Mouse (Mus musculus): ENCODE measurements around the gene Kcnd1. TPM values are rescaled to one million over a fixed set of nuclear protein-coding genes. Genes with fewer than 3 reads are reported as not detected.
A peak's percentile ranks its signal among the peaks of the same experiment; 100 is the strongest.

Gene Kcnd1
- polyA plus RNA-seq, 1 experiment from 2014 or later, result 0.86 TPM

GRCm38 (mm10) chrX:7868506-7868905, 46.4 kb downstream of the Kcnd1 start:
- no peak for ATAC-seq (ENCODE audit: low FRiP score)

GRCm38 (mm10) chrX:7869826-7870225, 47.7 kb downstream of the Kcnd1 start:
- Histone ChIP-seq H3K36me3 (ENCODE audit: control insufficient read depth, insufficient read depth, low read length) (no peaks in the 10 kb centered on the region), H3K27me3 (ENCODE audit: control insufficient read depth, insufficient read depth, low read length) (no peaks in the 10 kb centered on the region), H3K9me3 (ENCODE audit: control insufficient read depth, low read length) (no peaks in the 10 kb centered on the region), H3K27ac (ENCODE audit: low read depth, low read length) (no peak overlapping the region), H3K4me2 (no peak overlapping the region), H3K4me1 (ENCODE audit: control insufficient read depth, insufficient read depth, low read length) (peaks cover 3% of the 10 kb centered on the region; the same call in 1 of the 2 replicates), H3K9ac (ENCODE audit: low read length) (no peak overlapping the region), H3K4me3 (ENCODE audit: low read depth, low read length) (no peak overlapping the region)
- DNase-seq (ENCODE audit: low spot score, missing footprints) (no peak), ATAC-seq (ENCODE audit: low FRiP score) (0 out of 2 replicates have a peak, but pooled peaks have one; percentile 44)
- WGBS, result 23% methylated on average over 3 of the region's 3 CpGs

More at GRCm38 (mm10) chrX:7868506-7868905, 46.4 kb downstream of the Kcnd1 start:
- H3K4me3 ChIP-seq (ENCODE audit: low read depth, low read length), result no peak overlapping the region
- no peak overlapping the region for H3K27ac ChIP-seq (ENCODE audit: low read depth, low read length)
- H3K27me3 ChIP-seq (ENCODE audit: control insufficient read depth, insufficient read depth, low read length), result no peaks in the 10 kb centered on the region
- DNase-seq (ENCODE audit: low spot score, missing footprints), result no peak
- H3K9me3 ChIP-seq (ENCODE audit: control insufficient read depth, low read length), result no peaks in the 10 kb centered on the region
- H3K36me3 ChIP-seq (ENCODE audit: control insufficient read depth, insufficient read depth, low read length), result no peaks in the 10 kb centered on the region
- H3K4me2 ChIP-seq, result no peak overlapping the region
- WGBS, result 43% methylated on average over 2 of the region's 2 CpGs
- H3K4me1 ChIP-seq (ENCODE audit: control insufficient read depth, insufficient read depth, low read length), result peaks cover 3% of the 10 kb centered on the region; the same call in 1 of the 2 replicates
- no peak overlapping the region for H3K9ac ChIP-seq (ENCODE audit: low read length)

DNA sequence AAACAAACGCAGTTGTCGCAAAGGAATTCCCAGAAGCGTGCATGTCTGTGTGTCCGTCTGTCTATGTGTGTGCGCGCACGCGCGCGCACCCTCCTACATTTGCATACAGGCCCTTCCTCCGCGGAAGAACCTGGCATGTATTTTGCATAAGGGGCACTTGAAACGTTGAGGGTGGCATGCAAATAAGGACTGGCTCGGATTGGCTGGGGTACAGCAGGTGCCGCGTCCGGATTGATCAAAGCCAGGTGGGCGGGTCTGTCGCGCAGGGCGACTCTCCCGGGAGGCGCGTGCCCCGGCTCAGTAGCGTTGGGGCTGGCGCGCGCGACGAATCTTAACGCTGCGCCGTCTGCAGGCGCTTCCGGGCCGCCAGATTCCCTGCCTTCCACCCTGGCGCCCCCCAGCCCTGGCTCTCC, 55.9 kb downstream of the Kcnd1 start, which contains the start of gene Pim2:
Pim2 (plus strand) TSS at position 256 of the 413 bp plus-strand sequence.
- H3K4me1 ChIP-seq (ENCODE audit: control insufficient read depth, insufficient read depth, low read length), result peaks cover 7% of the 10 kb centered on the region; the same call in 1 of the 2 replicates
- H3K9me3 ChIP-seq (ENCODE audit: control insufficient read depth, low read length), result no peaks in the 10 kb centered on the region
- DNase-seq (ENCODE audit: low spot score, missing footprints) (peak; percentile 94), ATAC-seq (ENCODE audit: low FRiP score) (peak; percentile 87)
- H3K36me3 ChIP-seq (ENCODE audit: control insufficient read depth, insufficient read depth, low read length), result no peaks in the 10 kb centered on the region
- 11% methylated on average over 35 of the region's 38 CpGs for WGBS
- no peak within 1 kb of the TSS for H3K27ac ChIP-seq (ENCODE audit: low read depth, low read length)
- H3K9ac ChIP-seq (ENCODE audit: low read length), result peak within 1 kb of the TSS; percentile 50; the same call in 1 of the 2 replicates
- H3K4me3 ChIP-seq (ENCODE audit: low read depth, low read length), result peak within 1 kb of the TSS; percentile 42
- no peaks in the 10 kb centered on the region for H3K27me3 ChIP-seq (ENCODE audit: control insufficient read depth, insufficient read depth, low read length)
- H3K4me2 ChIP-seq, result peak within 1 kb of the TSS; percentile 82

DNA sequence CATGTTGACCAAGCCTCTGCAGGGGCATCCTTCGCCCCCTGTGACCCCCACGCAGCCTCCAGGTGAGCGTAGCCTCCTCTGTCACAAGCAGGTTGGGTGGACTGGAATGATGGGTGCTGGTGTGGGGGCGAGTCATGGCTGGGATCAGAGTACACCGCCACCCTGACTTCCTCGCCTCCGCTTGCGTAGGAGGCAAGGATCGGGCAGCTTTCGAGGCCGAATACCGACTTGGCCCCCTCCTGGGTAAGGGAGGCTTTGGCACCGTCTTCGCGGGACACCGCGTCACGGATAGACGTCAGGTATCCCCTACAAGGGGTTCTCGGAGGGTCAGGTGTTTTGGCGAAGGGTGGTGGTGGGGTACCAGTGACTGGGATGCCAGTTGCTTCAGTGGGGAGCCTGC, 56.4 kb downstream of the Kcnd1 start:
- Histone ChIP-seq H3K27me3 (ENCODE audit: control insufficient read depth, insufficient read depth, low read length) (no peaks in the 10 kb centered on the region), H3K4me1 (ENCODE audit: control insufficient read depth, insufficient read depth, low read length) (peaks cover 7% of the 10 kb centered on the region; the same call in 1 of the 2 replicates), H3K27ac (ENCODE audit: low read depth, low read length) (no peak overlapping the region), H3K9me3 (ENCODE audit: control insufficient read depth, low read length) (no peaks in the 10 kb centered on the region), H3K4me2 (peak overlapping the region; percentile 82), H3K4me3 (ENCODE audit: low read depth, low read length) (peak overlapping the region; percentile 42), H3K9ac (ENCODE audit: low read length) (peak overlapping the region; percentile 50; the same call in 1 of the 2 replicates), H3K36me3 (ENCODE audit: control insufficient read depth, insufficient read depth, low read length) (no peaks in the 10 kb centered on the region)
- 22% methylated on average over 21 of the region's 21 CpGs for WGBS
- no peak for DNase-seq (ENCODE audit: low spot score, missing footprints)
- ATAC-seq (ENCODE audit: low FRiP score), result peak; percentile 54; the same call in 1 of the 2 replicates

DNA sequence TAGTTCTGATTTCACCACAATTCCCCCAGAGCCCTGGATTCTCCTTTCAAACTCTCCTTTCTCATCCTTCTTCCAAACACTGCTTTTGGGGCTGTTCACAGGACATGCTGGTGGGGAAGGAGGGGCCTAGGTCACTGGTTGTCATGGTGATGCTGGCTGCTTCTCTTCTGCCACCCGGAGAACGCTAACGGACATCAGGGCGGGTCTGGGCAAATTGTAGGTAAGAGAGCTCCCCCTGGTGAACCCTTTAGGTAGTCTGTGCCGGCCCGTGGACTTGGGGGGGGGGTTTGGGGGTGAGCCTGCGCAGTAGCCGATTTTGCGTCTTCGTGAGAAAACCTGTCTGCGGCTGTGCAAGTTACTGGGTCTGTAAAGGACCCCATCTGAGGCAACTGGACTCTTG, 57.7 kb downstream of the Kcnd1 start:
- Histone ChIP-seq H3K9me3 (ENCODE audit: control insufficient read depth, low read length) (no peaks in the 10 kb centered on the region), H3K4me1 (ENCODE audit: control insufficient read depth, insufficient read depth, low read length) (peaks cover 7% of the 10 kb centered on the region; the same call in 1 of the 2 replicates), H3K27ac (ENCODE audit: low read depth, low read length) (no peak overlapping the region), H3K36me3 (ENCODE audit: control insufficient read depth, insufficient read depth, low read length) (no peaks in the 10 kb centered on the region), H3K4me2 (peak overlapping the region; percentile 82), H3K4me3 (ENCODE audit: low read depth, low read length) (peak overlapping the region; percentile 42), H3K9ac (ENCODE audit: low read length) (no peak overlapping the region), H3K27me3 (ENCODE audit: control insufficient read depth, insufficient read depth, low read length) (no peaks in the 10 kb centered on the region)
- peak; percentile 91 for DNase-seq (ENCODE audit: low spot score, missing footprints)
- 8% methylated on average over 11 of the region's 11 CpGs for WGBS
- peak; percentile 73 for ATAC-seq (ENCODE audit: low FRiP score)

DNA sequence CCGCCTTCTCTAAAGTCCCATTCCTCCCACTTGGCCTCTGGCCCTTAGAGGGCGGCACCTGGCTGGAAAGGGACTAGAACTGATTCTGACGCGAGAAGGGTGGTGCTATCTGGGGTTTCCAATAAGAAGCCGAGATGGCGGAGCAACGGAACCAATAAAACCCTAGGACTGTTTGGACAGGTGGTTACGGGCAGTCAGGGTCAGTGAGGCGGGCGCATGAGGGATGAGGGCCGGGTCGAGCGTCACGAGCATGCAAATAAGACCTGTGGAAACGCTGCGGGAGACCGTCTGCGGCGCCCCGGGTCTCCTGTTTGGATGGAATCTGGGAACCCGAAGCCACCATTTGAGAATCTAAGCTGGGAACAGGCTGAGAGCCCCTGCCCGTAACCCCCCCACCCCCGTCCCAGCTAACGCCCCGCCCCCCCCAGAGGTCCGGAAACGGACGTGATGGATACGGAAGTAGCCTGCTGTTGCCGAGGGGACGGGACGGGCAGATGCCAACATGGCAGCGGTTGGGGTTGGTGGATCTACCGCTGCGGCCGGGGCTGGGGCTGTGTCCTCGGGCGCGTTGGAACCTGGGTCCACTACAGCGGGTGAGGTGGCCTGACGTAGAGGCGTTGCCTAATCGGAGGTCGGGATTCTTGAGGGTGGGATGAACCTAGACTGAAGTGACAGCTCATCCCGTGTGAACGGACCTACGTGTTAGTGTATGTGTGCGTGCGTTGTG, 61.9 kb downstream of the Kcnd1 start, which contains the start of gene Slc35a2:
Slc35a2 (plus strand) TSS at position 188 of the 727 bp plus-strand sequence.
- ATAC-seq (ENCODE audit: low FRiP score) (peak; percentile 88), DNase-seq (ENCODE audit: low spot score, missing footprints) (peak; percentile 94)
- Histone ChIP-seq H3K9me3 (ENCODE audit: control insufficient read depth, low read length) (no peaks in the 10 kb centered on the region), H3K27ac (ENCODE audit: low read depth, low read length) (peak within 1 kb of the TSS; percentile 59; the same call in 1 of the 2 replicates), H3K4me2 (peak within 1 kb of the TSS; percentile 56), H3K4me1 (ENCODE audit: control insufficient read depth, insufficient read depth, low read length) (peaks cover 5% of the 10 kb centered on the region; the same call in 1 of the 2 replicates), H3K27me3 (ENCODE audit: control insufficient read depth, insufficient read depth, low read length) (no peaks in the 10 kb centered on the region), H3K4me3 (ENCODE audit: low read depth, low read length) (peak within 1 kb of the TSS; percentile 50), H3K36me3 (ENCODE audit: control insufficient read depth, insufficient read depth, low read length) (no peaks in the 10 kb centered on the region), H3K9ac (ENCODE audit: low read length) (peak within 1 kb of the TSS; percentile 37)
- WGBS, result 18% methylated on average over 47 of the region's 49 CpGs

MicroRNAs within 50 kb of the gene (microRNA counts, 519-probe panel; counts per million panel counts)
- microRNA mmu-miR-1198, result 4,386 counts per million, percentile 38 among the panel's probes with 10 or more counts

Small RNA genes lying within 50 kb of the gene (microRNA-seq; reads per million reads assigned to microRNA genes)
- gene Mir1198, result 56.3 reads per million, percentile 47 among the genes with 10 or more reads in this experiment

Other genes with a start within 250 kb of the Kcnd1 start
- gene Foxp3, start 248.6 kb upstream of the Kcnd1 start, polyA plus RNA-seq (2014; fragmentation: Nextera tagmentation; extraction: Ambion mirVana), result 0.04 and 0.30 TPM in 2 replicates
- 1.8 and 2.0 TPM in 2 replicates for gene Ppp1r3f, start 248.0 kb upstream of the Kcnd1 start, polyA plus RNA-seq (2014; fragmentation: Nextera tagmentation; extraction: Ambion mirVana)
- gene Ccdc22, start 216.8 kb upstream of the Kcnd1 start, polyA plus RNA-seq (2014; fragmentation: Nextera tagmentation; extraction: Ambion mirVana), result 22.8 and 27.2 TPM in 2 replicates
- gene Cacna1f, start 215.2 kb upstream of the Kcnd1 start, polyA plus RNA-seq (2014; fragmentation: Nextera tagmentation; extraction: Ambion mirVana), result 0.06 TPM in 1 of 2 replicates, not detected in the other
- gene Syp, start 183.8 kb upstream of the Kcnd1 start, polyA plus RNA-seq (2014; fragmentation: Nextera tagmentation; extraction: Ambion mirVana), result 10.3 and 10.9 TPM in 2 replicates
- gene Prickle3, start 165.0 kb upstream of the Kcnd1 start, polyA plus RNA-seq (2014; fragmentation: Nextera tagmentation; extraction: Ambion mirVana), result 1.1 and 2.2 TPM in 2 replicates
- gene Plp2, start 150.9 kb upstream of the Kcnd1 start, polyA plus RNA-seq (2014; fragmentation: Nextera tagmentation; extraction: Ambion mirVana), result 36.3 and 36.9 TPM in 2 replicates
- not detected in 2 replicates for gene Magix, start 141.0 kb upstream of the Kcnd1 start, polyA plus RNA-seq (2014; fragmentation: Nextera tagmentation; extraction: Ambion mirVana)
- 42.8 and 44.4 TPM in 2 replicates for gene Gpkow, start 125.2 kb upstream of the Kcnd1 start, polyA plus RNA-seq (2014; fragmentation: Nextera tagmentation; extraction: Ambion mirVana)
- gene Wdr45, start 108.0 kb upstream of the Kcnd1 start, polyA plus RNA-seq (2014; fragmentation: Nextera tagmentation; extraction: Ambion mirVana), result 12.8 and 14.1 TPM in 2 replicates
- gene Gm45208, start 100.0 kb upstream of the Kcnd1 start, polyA plus RNA-seq (2014; fragmentation: Nextera tagmentation; extraction: Ambion mirVana), result 0.22 TPM in 1 of 2 replicates, not detected in the other
- gene Praf2, start 93.8 kb upstream of the Kcnd1 start, polyA plus RNA-seq (2014; fragmentation: Nextera tagmentation; extraction: Ambion mirVana), result 97.5 and 106 TPM in 2 replicates
- 15.8 and 24.1 TPM in 2 replicates for gene Ccdc120, start 71.4 kb upstream of the Kcnd1 start, polyA plus RNA-seq (2014; fragmentation: Nextera tagmentation; extraction: Ambion mirVana)
- gene Tfe3, start 59.7 kb upstream of the Kcnd1 start, polyA plus RNA-seq (2014; fragmentation: Nextera tagmentation; extraction: Ambion mirVana), result 19.4 and 20.6 TPM in 2 replicates
- 51.7 and 52.0 TPM in 2 replicates for gene Gripap1, start 32.5 kb upstream of the Kcnd1 start, polyA plus RNA-seq (2014; fragmentation: Nextera tagmentation; extraction: Ambion mirVana)
- 33.9 and 34.8 TPM in 2 replicates for gene Otud5, start 19.1 kb downstream of the Kcnd1 start, polyA plus RNA-seq (2014; fragmentation: Nextera tagmentation; extraction: Ambion mirVana)
- 13.2 and 13.3 TPM in 2 replicates for gene Pim2, start 56.0 kb downstream of the Kcnd1 start, polyA plus RNA-seq (2014; fragmentation: Nextera tagmentation; extraction: Ambion mirVana)
- gene Slc35a2, start 61.7 kb downstream of the Kcnd1 start, polyA plus RNA-seq (2014; fragmentation: Nextera tagmentation; extraction: Ambion mirVana), result 10.1 and 11.2 TPM in 2 replicates
- gene Pqbp1, start 77.0 kb downstream of the Kcnd1 start, polyA plus RNA-seq (2014; fragmentation: Nextera tagmentation; extraction: Ambion mirVana), result 143 and 160 TPM in 2 replicates
- gene Timm17b, start 77.1 kb downstream of the Kcnd1 start, polyA plus RNA-seq (2014; fragmentation: Nextera tagmentation; extraction: Ambion mirVana), result 163 and 179 TPM in 2 replicates
- gene Gm10491, start 85.5 kb downstream of the Kcnd1 start, polyA plus RNA-seq (2014; fragmentation: Nextera tagmentation; extraction: Ambion mirVana), result not detected in 2 replicates
- not detected in 2 replicates for gene Gm10490, start 87.3 kb downstream of the Kcnd1 start, polyA plus RNA-seq (2014; fragmentation: Nextera tagmentation; extraction: Ambion mirVana)
- gene Pcsk1n, start 97.5 kb downstream of the Kcnd1 start, polyA plus RNA-seq (2014; fragmentation: Nextera tagmentation; extraction: Ambion mirVana), result 21.9 and 26.9 TPM in 2 replicates
- gene Eras, start 106.3 kb downstream of the Kcnd1 start, polyA plus RNA-seq (2014; fragmentation: Nextera tagmentation; extraction: Ambion mirVana), result not detected in 2 replicates
- gene Hdac6, start 125.6 kb downstream of the Kcnd1 start, polyA plus RNA-seq (2014; fragmentation: Nextera tagmentation; extraction: Ambion mirVana), result 58.4 and 60.4 TPM in 2 replicates
- gene Gata1, start 155.8 kb downstream of the Kcnd1 start, polyA plus RNA-seq (2014; fragmentation: Nextera tagmentation; extraction: Ambion mirVana), result 4.8 and 5.2 TPM in 2 replicates
- not detected in 2 replicates for gene Glod5, start 196.2 kb downstream of the Kcnd1 start, polyA plus RNA-seq (2014; fragmentation: Nextera tagmentation; extraction: Ambion mirVana)

All from midbrain, embryonic 11.5 days (tissue).